Mouse (Mus musculus) spleen, adult 2 months (tissue): ENCODE results near the gene Arfgap1.

ENCODE experiments used
- CTCF ChIP-seq: fragments of 200-500 bp; IDR thresholded peaks from 2 replicates; pipeline ENCODE4 v1.5.1; 2011; ENCODE audit warnings: mild to moderate bottlenecking, inconsistent platforms; ENCODE audit not compliant: insufficient read depth, insufficient read length, insufficient replicate concordance; ENCODE audit errors: extremely low read depth
- POLR2A ChIP-seq: fragments of 200-500 bp; IDR thresholded peaks from 2 replicates; pipeline ENCODE4 v1.6.1; 2011; ENCODE audit warnings: low read depth, low read length, inconsistent platforms

DNA sequence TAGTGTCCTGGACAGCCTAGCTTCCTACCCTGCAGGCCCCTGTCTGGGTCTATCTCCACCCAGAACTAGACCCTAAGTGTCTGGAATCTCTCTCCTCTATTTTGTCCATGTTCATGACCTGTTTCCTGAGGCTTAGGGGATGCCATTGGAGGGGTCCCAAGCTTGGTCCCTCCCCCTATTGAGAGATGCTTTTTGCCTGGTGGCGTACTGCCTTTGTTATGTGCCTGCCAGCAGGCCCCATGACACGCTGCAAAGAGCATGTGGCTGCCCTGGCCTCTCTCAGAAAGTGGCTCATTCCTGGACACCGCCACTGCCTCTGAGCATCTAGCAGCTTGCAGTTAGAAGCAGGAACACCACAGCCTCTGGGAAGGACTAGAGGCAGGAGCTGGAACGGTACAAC is 38.3 kb upstream of the Arfgap1 start, which contains the start of gene Birc7:
- TF ChIP-seq CTCF = no peak
- TF ChIP-seq POLR2A = no peak
